Mouse (Mus musculus) liver, adult 2 months (tissue): ENCODE measurements around the gene Sec14l3. TPM values are rescaled to one million over a fixed set of nuclear protein-coding genes. Genes with fewer than 3 reads are reported as not detected.

ENCODE experiments used
- DNase-seq: peaks from one replicate; pipeline ENCODE4 v3.0.0-alpha.2; 2011; ENCODE audit warnings: low read depth, low spot score; ENCODE audit errors: extremely low read depth
- H3K27ac ChIP-seq: fragments of 200-500 bp; replicated peaks from 2 replicates; pipeline ENCODE4 v1.5.1; 2012; ENCODE audit warnings: low read depth, mild to moderate bottlenecking, control low read depth, inconsistent platforms, low read length; ENCODE audit not compliant: insufficient read depth
- H3K27me3 ChIP-seq: fragments of 200-500 bp; 2 replicates; pipeline ENCODE4 v1.6.1; 2012; ENCODE audit warnings: mild to moderate bottlenecking, moderate library complexity, low read length, inconsistent platforms; ENCODE audit not compliant: control insufficient read depth, insufficient read depth
- H3K36me3 ChIP-seq: fragments of 200-500 bp; 2 replicates; pipeline ENCODE4 v1.6.1; 2012; ENCODE audit warnings: low read length, inconsistent platforms; ENCODE audit not compliant: control insufficient read depth, insufficient read depth
- H3K4me1 ChIP-seq: fragments of 200-500 bp; 2 replicates; pipeline ENCODE4 v1.6.1; 2011; ENCODE audit warnings: low read length; ENCODE audit not compliant: control insufficient read depth, insufficient read depth
- H3K4me3 ChIP-seq: fragments of 200-500 bp; 2 replicates; pipeline ENCODE4 v1.5.1; 2011; ENCODE audit warnings: low read depth, mild to moderate bottlenecking, control low read depth, low read length, moderate library complexity; ENCODE audit not compliant: insufficient read depth
- H3K79me2 ChIP-seq: fragments of 200-500 bp; 2 replicates; pipeline ENCODE4 v1.6.1; 2012; ENCODE audit warnings: inconsistent platforms, mild to moderate bottlenecking, low read length, moderate library complexity; ENCODE audit not compliant: control insufficient read depth, insufficient read depth
- H3K9ac ChIP-seq: fragments of 200-500 bp; 2 replicates; pipeline ENCODE4 v1.6.1; 2012; ENCODE audit warnings: low read depth, mild to moderate bottlenecking, control low read depth, inconsistent platforms, low read length
- CTCF ChIP-seq: fragments of 200-500 bp; IDR thresholded peaks from 2 replicates; pipeline ENCODE4 v1.5.1; 2011; ENCODE audit warnings: low read depth, low read length, control low read depth
- POLR2A ChIP-seq: fragments of 200-500 bp; IDR thresholded peaks from 2 replicates; pipeline ENCODE4 v1.6.1; 2011; ENCODE audit warnings: low read length, control low read depth; ENCODE audit not compliant: insufficient read depth; ENCODE audit errors: extremely low read depth
- WGBS: fragments of 180-500 bp; shearing (Covaris S2); methylation state at CpG from one replicate; pipeline ENCODE4 v1.1.7; 2018; 5-methylcytosine and 5-hydroxymethylcytosine counted together
- polyA plus RNA-seq: library from polyadenylated mRNA; depleted of rRNA; stranded (reverse); fragments of >200 nt; gene quantifications from 2 replicates; pipeline ENCODE4 v1.2.3, GENCODE M21; 2012
- total RNA-seq: library from RNA; depleted of rRNA; stranded (reverse); fragments of >200 nt; gene quantifications from 2 replicates; pipeline ENCODE4 v1.2.3, GENCODE M21; 2014

The Sec14l3 gene
- total and polyA plus RNA-seq, 2 experiments: not detected

- Histone ChIP-seq H3K79me2 (no peaks in the 10 kb centered on the region), H3K4me3 (no peak overlapping the region), H3K36me3 (no peaks in the 10 kb centered on the region), H3K9ac (no peak overlapping the region), H3K4me1 (no peaks in the 10 kb centered on the region), H3K27me3 (no peaks in the 10 kb centered on the region), H3K27ac (no peak overlapping the region)
- 33% methylated on average over 5 of the region's 5 CpGs for WGBS
- DNase-seq: peak; percentile 73
- TF ChIP-seq POLR2A (no peak), CTCF (peak; percentile 57)
These were observed 18.9 kb downstream of the Sec14l3 start for GRCm38 (mm10) chr11:4083316-4084078.

GRCm38 (mm10) chr11:4086246-4086645 is 21.6 kb downstream of the Sec14l3 start:
- DNase-seq: no peak
- H3K4me1 ChIP-seq: no peaks in the 10 kb centered on the region
- H3K27me3 ChIP-seq: no peaks in the 10 kb centered on the region
- H3K9ac ChIP-seq: no peak overlapping the region
- no peaks in the 10 kb centered on the region for H3K79me2 ChIP-seq
- H3K36me3 ChIP-seq: peaks cover 5% of the 10 kb centered on the region; the same call in 1 of the 2 replicates
- no peak overlapping the region for H3K27ac ChIP-seq
- no peak overlapping the region for H3K4me3 ChIP-seq
- no peak for TF ChIP-seq CTCF
- TF ChIP-seq POLR2A: no peak
- WGBS: 70% methylated on average over 1 of the region's 1 CpGs

GRCm38 (mm10) chr11:4087267-4087666 is 22.6 kb downstream of the Sec14l3 start:
- no peak for TF ChIP-seq POLR2A
- no peak for TF ChIP-seq CTCF
- no peak overlapping the region for H3K27ac ChIP-seq
- no peaks in the 10 kb centered on the region for H3K4me1 ChIP-seq
- H3K36me3 ChIP-seq: peaks cover 14% of the 10 kb centered on the region; the same call in 1 of the 2 replicates
- H3K27me3 ChIP-seq: no peaks in the 10 kb centered on the region
- H3K9ac ChIP-seq: no peak overlapping the region
- no peaks in the 10 kb centered on the region for H3K79me2 ChIP-seq
- no peak overlapping the region for H3K4me3 ChIP-seq
- DNase-seq: no peak
- 72% methylated on average over 2 of the region's 2 CpGs for WGBS

- 44% methylated on average over 18 of the region's 18 CpGs for WGBS
- H3K4me3 ChIP-seq: peak overlapping the region; percentile 41
- H3K36me3 ChIP-seq: peaks cover 26% of the 10 kb centered on the region; the same call in 1 of the 2 replicates
- peak overlapping the region; percentile 66 for H3K27ac ChIP-seq
- H3K79me2 ChIP-seq: no peaks in the 10 kb centered on the region
- H3K27me3 ChIP-seq: no peaks in the 10 kb centered on the region
- H3K4me1 ChIP-seq: peaks cover 12% of the 10 kb centered on the region
- TF ChIP-seq CTCF (no peak), POLR2A (no peak)
- peak overlapping the region; percentile 67 for H3K9ac ChIP-seq
- peak; percentile 86 for DNase-seq
These were observed 29.1 kb downstream of the Sec14l3 start for GRCm38 (mm10) chr11:4093459-4094377.

GRCm38 (mm10) chr11:4094378-4095170 is 29.9 kb downstream of the Sec14l3 start:
- H3K36me3 ChIP-seq: peaks cover 34% of the 10 kb centered on the region
- DNase-seq: peak; percentile 90
- H3K27ac ChIP-seq: peak overlapping the region; percentile 91
- peak overlapping the region; percentile 74 for H3K9ac ChIP-seq
- peak overlapping the region; percentile 76 for H3K4me3 ChIP-seq
- peaks cover 12% of the 10 kb centered on the region for H3K4me1 ChIP-seq
- H3K27me3 ChIP-seq: no peaks in the 10 kb centered on the region
- TF ChIP-seq POLR2A (0 out of 2 replicates have a peak, but pooled peaks have one; percentile 41), CTCF (peak; percentile 77)
- no peaks in the 10 kb centered on the region for H3K79me2 ChIP-seq
- WGBS: 3% methylated on average over 24 of the region's 24 CpGs
